Mouse (Mus musculus) cortical plate, adult 2 months (tissue): ENCODE results near the gene Bmp8a. TPM values are rescaled to one million over a fixed set of nuclear protein-coding genes. Genes with fewer than 3 reads are reported as not detected.

Source experiments
- H3K27ac ChIP-seq: fragments of 200-500 bp; 2 replicates; pipeline ENCODE4 v1.5.1; 2012; ENCODE audit warnings: low read length, control low read depth, inconsistent platforms; ENCODE audit not compliant: insufficient read depth
- H3K4me1 ChIP-seq: fragments of 200-500 bp; 2 replicates; pipeline ENCODE4 v1.6.1; 2011; ENCODE audit warnings: low read length; ENCODE audit not compliant: control insufficient read depth, insufficient read depth
- H3K4me3 ChIP-seq: fragments of 200-500 bp; 2 replicates; pipeline ENCODE4 v1.5.1; 2011; ENCODE audit warnings: mild to moderate bottlenecking, low read length, control low read depth; ENCODE audit not compliant: insufficient read depth
- CTCF ChIP-seq: fragments of 200-500 bp; IDR thresholded peaks from 2 replicates; pipeline ENCODE4 v1.5.1; 2011; ENCODE audit warnings: mild to moderate bottlenecking, control low read depth, low read length; ENCODE audit not compliant: insufficient read depth; ENCODE audit errors: extremely low read depth
- POLR2A ChIP-seq: fragments of 200-500 bp; IDR thresholded peaks from 2 replicates; pipeline ENCODE4 v1.6.1; 2011; ENCODE audit warnings: mild to moderate bottlenecking, low read length, control low read depth; ENCODE audit not compliant: insufficient read depth; ENCODE audit errors: extremely low read depth
- polyA plus RNA-seq: library from polyadenylated mRNA; depleted of rRNA; stranded (reverse); fragments of >200 nt; gene quantifications from 2 replicates; pipeline ENCODE4 v1.2.3, GENCODE M21; 2012; rRNA removed

Bmp8a gene
- polyA plus RNA-seq, 1 experiment, result 0.17 TPM

DNA sequence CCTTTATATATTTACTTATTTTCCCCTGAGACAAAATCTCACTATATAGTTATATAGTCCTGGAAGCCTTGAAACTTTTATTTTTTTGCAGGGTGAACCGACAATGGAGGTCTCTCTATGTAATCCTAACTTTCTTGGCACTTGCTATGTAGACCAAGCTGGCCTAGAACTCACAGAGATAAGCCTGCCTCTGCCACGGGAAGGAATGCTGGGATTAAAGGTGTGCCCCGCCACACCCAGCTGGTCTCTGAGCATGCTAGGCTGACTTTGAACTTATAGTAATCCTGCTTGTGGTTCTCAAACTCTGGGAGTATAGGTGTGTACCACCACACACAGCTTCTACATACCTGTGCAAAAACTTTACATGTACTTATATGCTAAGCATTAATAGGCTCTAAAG lies 62.9 kb downstream of the Bmp8a start:
- Histone ChIP-seq H3K4me1 (peaks cover 4% of the 10 kb centered on the region), H3K27ac (no peak overlapping the region), H3K4me3 (no peak overlapping the region)
- TF ChIP-seq POLR2A (no peak), CTCF (no peak)

DNA sequence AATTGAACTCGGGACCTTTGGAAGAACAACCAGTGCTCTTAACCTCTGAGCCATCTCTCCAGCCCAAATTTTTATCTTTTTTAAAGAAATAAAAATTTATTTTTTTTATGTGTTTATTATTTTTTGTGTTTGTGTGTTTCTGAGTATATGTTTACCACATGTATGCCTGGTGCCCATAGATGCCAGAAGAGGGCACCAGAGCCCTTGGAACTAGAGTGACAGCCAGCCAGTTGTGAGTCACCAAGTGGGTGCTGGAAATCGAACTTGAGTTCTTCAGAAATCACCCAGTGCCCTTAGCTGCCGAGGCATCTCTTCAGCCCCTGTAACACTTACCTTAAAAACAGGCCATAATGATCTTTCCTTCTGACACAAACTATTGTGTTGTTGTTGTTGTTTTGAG lies 72.0 kb downstream of the Bmp8a start:
- H3K4me3 ChIP-seq, result no peak overlapping the region
- no peak for TF ChIP-seq CTCF
- no peak for TF ChIP-seq POLR2A
- no peak overlapping the region for H3K27ac ChIP-seq
- no peaks in the 10 kb centered on the region for H3K4me1 ChIP-seq

Other genes with a start within 250 kb of the Bmp8a start
- gene Bmp8b, start 238.1 kb downstream of the Bmp8a start, polyA plus RNA-seq, result 0.15 and 0.40 TPM in 2 replicates
- gene Oxct2b, start 227.0 kb downstream of the Bmp8a start, polyA plus RNA-seq, result 0.08 and 0.21 TPM in 2 replicates
- 18.2 and 19.7 TPM in 2 replicates for gene Ppie, start 203.3 kb downstream of the Bmp8a start, polyA plus RNA-seq
- gene Hpcal4, start 160.0 kb downstream of the Bmp8a start, polyA plus RNA-seq, result 562 and 609 TPM in 2 replicates
- 3.3 and 3.7 TPM in 2 replicates for gene Nt5c1a, start 141.7 kb downstream of the Bmp8a start, polyA plus RNA-seq
- 2.0 TPM in 2 replicates for gene Heyl, start 109.7 kb downstream of the Bmp8a start, polyA plus RNA-seq
- gene Pabpc4, start 80.9 kb downstream of the Bmp8a start, polyA plus RNA-seq, result 35.3 and 35.6 TPM in 2 replicates
- gene Oxct2a, start 19.6 kb downstream of the Bmp8a start, polyA plus RNA-seq, result 0.10 and 0.13 TPM in 2 replicates